ENCODE assay signal across 1 mouse cellular context in the genomic region with DNA sequence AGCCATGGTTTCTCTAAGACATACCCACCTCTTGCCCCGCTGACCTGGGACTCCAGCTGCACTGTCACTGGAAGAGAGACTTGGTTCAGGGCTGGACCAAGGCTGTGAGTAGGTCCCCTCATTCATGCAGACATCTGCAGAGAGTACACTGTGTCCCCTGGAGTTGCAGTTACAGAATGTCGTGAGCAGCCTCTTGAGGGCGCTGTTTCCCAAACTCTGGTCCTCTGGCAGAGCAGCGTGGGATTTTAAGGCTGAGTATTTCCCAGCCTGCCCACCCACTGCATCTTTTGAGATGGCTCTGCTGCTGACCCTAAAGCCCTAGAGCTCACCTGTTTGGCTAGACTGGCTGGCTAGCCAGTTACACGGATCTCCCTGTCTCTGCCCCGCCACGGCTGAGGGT.
A peak's percentile ranks its signal among the peaks of the same experiment; 100 is the strongest.
TF ChIP-seq lines count a peak whose summit lies in the region.

No protein-coding gene starts in this region.

TF ChIP-seq in CH12.LX, 34 proteins besides CTCF, POLR2A, EP300 and RAD21:
- TF ChIP-seq SMC3 (IDR thresholded peaks at IDR 0.05; ENCODE audit: low read depth, low read length) (peak; percentile 21; the same call in 1 of the 2 replicates), ETS1 (conservative IDR thresholded peaks at IDR 0.05; ENCODE audit: low read depth, low read length) (no peak)
